Mouse (Mus musculus) limb, embryonic 11.5 days (tissue): Measurements from ENCODE around the gene Dnajc13. TPM values are rescaled to one million over a fixed set of nuclear protein-coding genes. Genes with fewer than 3 reads are reported as not detected.
A peak's percentile ranks its signal among the peaks of the same experiment; 100 is the strongest.

Experiments used
- ATAC-seq: fragments of 200-750 bp; cut with Nextera tagmentation; 2 replicates; pipeline ENCODE4 v1.8.0; 2017; ENCODE audit warnings: low read depth; ENCODE audit not compliant: insufficient number of reproducible peaks, low FRiP score, low TSS enrichment
- DNase-seq: peaks from one replicate; pipeline ENCODE4 v3.0.0-alpha.2; 2015; ENCODE audit warnings: low spot score
- H3K27ac ChIP-seq: fragments of 300-500 bp; sonication (generic); replicated peaks from 2 replicates; pipeline ENCODE4 v1.5.1; 2014; ENCODE audit warnings: low read depth, mild to moderate bottlenecking, low read length
- H3K27me3 ChIP-seq: fragments of 300-500 bp; sonication (generic); 2 replicates; pipeline ENCODE4 v1.6.1; 2014; ENCODE audit warnings: mild to moderate bottlenecking, low read length, mixed read lengths; ENCODE audit not compliant: control insufficient read depth, insufficient read depth
- H3K36me3 ChIP-seq: fragments of 300-500 bp; sonication (generic); 2 replicates; pipeline ENCODE4 v1.6.1; 2014; ENCODE audit warnings: mild to moderate bottlenecking, low read length, moderate library complexity, mixed read lengths; ENCODE audit not compliant: control insufficient read depth, insufficient read depth
- H3K4me1 ChIP-seq: fragments of 300-500 bp; sonication (generic); 2 replicates; pipeline ENCODE4 v1.6.1; 2014; ENCODE audit warnings: low read length, mixed read lengths; ENCODE audit not compliant: control insufficient read depth, insufficient read depth
- H3K4me2 ChIP-seq: fragments of 300-500 bp; sonication (generic); 2 replicates; pipeline ENCODE4 v1.6.1; 2014; ENCODE audit warnings: low read depth, mild to moderate bottlenecking, moderate library complexity; ENCODE audit not compliant: severe bottlenecking
- H3K4me3 ChIP-seq: fragments of 300-500 bp; sonication (generic); 2 replicates; pipeline ENCODE4 v1.5.1; 2014; ENCODE audit warnings: low read depth, low read length
- H3K9ac ChIP-seq: fragments of 300-500 bp; sonication (generic); 2 replicates; pipeline ENCODE4 v1.6.1; 2014; ENCODE audit warnings: mild to moderate bottlenecking, low read length
- H3K9me3 ChIP-seq: fragments of 300-500 bp; sonication (generic); 2 replicates; pipeline ENCODE4 v1.6.1; 2016; ENCODE audit warnings: low read length; ENCODE audit not compliant: control insufficient read depth
- WGBS: fragments of 180-500 bp; shearing (Covaris S2); extraction: QIAGEN DNeasy Blood & Tissue Kit; methylation state at CpG from one replicate; pipeline ENCODE4 v1.1.7; 2014; 5-methylcytosine and 5-hydroxymethylcytosine counted together
- polyA plus RNA-seq: library from polyadenylated mRNA; unstranded; fragments of >200 nt; fragmentation: Nextera tagmentation; extraction: Ambion mirVana; gene quantifications from 2 replicates; pipeline ENCODE4 v1.2.1, GENCODE M21; 2014

The Dnajc13 gene
- polyA plus RNA-seq, 1 experiment from 2014 or later, result 27.3 TPM

- Histone ChIP-seq H3K4me1 (no peaks in the 10 kb centered on the region), H3K4me3 (no peak overlapping the region), H3K9me3 (no peaks in the 10 kb centered on the region), H3K27me3 (no peaks in the 10 kb centered on the region), H3K27ac (no peak overlapping the region), H3K36me3 (no peaks in the 10 kb centered on the region), H3K4me2 (no peak overlapping the region), H3K9ac (no peak overlapping the region)
- DNase-seq, result no peak
- WGBS, result 83% methylated on average over 8 of the region's 8 CpGs
- ATAC-seq, result no peak
Observed at GRCm38 (mm10) chr9:104144314-104144996, 118.3 kb downstream of the Dnajc13 start.

- DNase-seq (no peak), ATAC-seq (no peak)
- Histone ChIP-seq H3K4me1 (no peaks in the 10 kb centered on the region), H3K9me3 (no peaks in the 10 kb centered on the region), H3K36me3 (no peaks in the 10 kb centered on the region), H3K27ac (no peak overlapping the region), H3K9ac (no peak overlapping the region), H3K27me3 (no peaks in the 10 kb centered on the region), H3K4me3 (no peak overlapping the region), H3K4me2 (no peak overlapping the region)
- WGBS, result 87% methylated on average over 14 of the region's 14 CpGs
Observed at GRCm38 (mm10) chr9:104142805-104143204, 119.9 kb downstream of the Dnajc13 start.

GRCm38 (mm10) chr9:104140351-104140750 lies 122.4 kb downstream of the Dnajc13 start:
- Histone ChIP-seq H3K27ac (no peak overlapping the region), H3K4me3 (no peak overlapping the region), H3K9ac (no peak overlapping the region), H3K9me3 (no peaks in the 10 kb centered on the region), H3K4me2 (no peak overlapping the region), H3K4me1 (no peaks in the 10 kb centered on the region), H3K36me3 (no peaks in the 10 kb centered on the region), H3K27me3 (no peaks in the 10 kb centered on the region)
- ATAC-seq (no peak), DNase-seq (no peak)
- WGBS, result 92% methylated on average over 6 of the region's 6 CpGs

- no peak for ATAC-seq
- no peak overlapping the region for H3K4me2 ChIP-seq
- 90% methylated on average over 9 of the region's 9 CpGs for WGBS
- H3K4me1 ChIP-seq, result no peaks in the 10 kb centered on the region
- DNase-seq, result no peak
- no peak overlapping the region for H3K27ac ChIP-seq
- no peaks in the 10 kb centered on the region for H3K27me3 ChIP-seq
- no peak overlapping the region for H3K9ac ChIP-seq
- H3K4me3 ChIP-seq, result no peak overlapping the region
- no peaks in the 10 kb centered on the region for H3K36me3 ChIP-seq
- no peaks in the 10 kb centered on the region for H3K9me3 ChIP-seq
Observed at GRCm38 (mm10) chr9:104130141-104130755, 132.5 kb downstream of the Dnajc13 start.

GRCm38 (mm10) chr9:104128110-104128509 lies 134.6 kb downstream of the Dnajc13 start:
- H3K36me3 ChIP-seq, result no peaks in the 10 kb centered on the region
- 68% methylated on average over 2 of the region's 2 CpGs for WGBS
- H3K4me1 ChIP-seq, result no peaks in the 10 kb centered on the region
- DNase-seq, result no peak
- H3K4me3 ChIP-seq, result no peak overlapping the region
- no peak overlapping the region for H3K9ac ChIP-seq
- no peak overlapping the region for H3K4me2 ChIP-seq
- no peak overlapping the region for H3K27ac ChIP-seq
- ATAC-seq, result no peak
- H3K9me3 ChIP-seq, result no peaks in the 10 kb centered on the region
- no peaks in the 10 kb centered on the region for H3K27me3 ChIP-seq

GRCm38 (mm10) chr9:104126833-104127232 lies 135.9 kb downstream of the Dnajc13 start, which contains the start of gene Ackr4:
Gene Ackr4 (minus strand): TSS chr9:104126933.
- Histone ChIP-seq H3K4me1 (no peaks in the 10 kb centered on the region), H3K4me3 (no peak within 1 kb of the TSS), H3K9ac (no peak within 1 kb of the TSS), H3K4me2 (no peak within 1 kb of the TSS), H3K9me3 (no peaks in the 10 kb centered on the region), H3K27ac (no peak within 1 kb of the TSS), H3K36me3 (no peaks in the 10 kb centered on the region), H3K27me3 (no peaks in the 10 kb centered on the region)
- no peak for DNase-seq
- 85% methylated on average over 3 of the region's 3 CpGs for WGBS
- ATAC-seq, result no peak

- ATAC-seq (no peak), DNase-seq (no peak)
- Histone ChIP-seq H3K36me3 (no peaks in the 10 kb centered on the region), H3K9ac (no peak overlapping the region), H3K4me3 (no peak overlapping the region), H3K27me3 (no peaks in the 10 kb centered on the region), H3K27ac (no peak overlapping the region), H3K4me1 (no peaks in the 10 kb centered on the region), H3K9me3 (no peaks in the 10 kb centered on the region), H3K4me2 (no peak overlapping the region)
- WGBS, result 47% methylated on average over 5 of the region's 5 CpGs
Observed at GRCm38 (mm10) chr9:104123622-104124021, 139.1 kb downstream of the Dnajc13 start.

- H3K9ac ChIP-seq, result no peak overlapping the region
- DNase-seq (no peak), ATAC-seq (peak; percentile 49; the same call in 1 of the 2 replicates)
- H3K4me1 ChIP-seq, result no peaks in the 10 kb centered on the region
- H3K9me3 ChIP-seq, result no peaks in the 10 kb centered on the region
- H3K27ac ChIP-seq, result no peak overlapping the region
- H3K4me3 ChIP-seq, result no peak overlapping the region
- WGBS, result 75% methylated on average over 5 of the region's 5 CpGs
- no peaks in the 10 kb centered on the region for H3K27me3 ChIP-seq
- H3K36me3 ChIP-seq, result no peaks in the 10 kb centered on the region
- H3K4me2 ChIP-seq, result no peak overlapping the region
Observed at GRCm38 (mm10) chr9:104123101-104123500, 139.6 kb downstream of the Dnajc13 start.
